Mouse (Mus musculus): Measurements from ENCODE around the gene Tnrc6c. TPM values are rescaled to one million over a fixed set of nuclear protein-coding genes. Genes with fewer than 3 reads are reported as not detected.

Tnrc6c gene
- polyA plus RNA-seq, 1 experiment from 2014 or later: 14.1 TPM

DNA sequence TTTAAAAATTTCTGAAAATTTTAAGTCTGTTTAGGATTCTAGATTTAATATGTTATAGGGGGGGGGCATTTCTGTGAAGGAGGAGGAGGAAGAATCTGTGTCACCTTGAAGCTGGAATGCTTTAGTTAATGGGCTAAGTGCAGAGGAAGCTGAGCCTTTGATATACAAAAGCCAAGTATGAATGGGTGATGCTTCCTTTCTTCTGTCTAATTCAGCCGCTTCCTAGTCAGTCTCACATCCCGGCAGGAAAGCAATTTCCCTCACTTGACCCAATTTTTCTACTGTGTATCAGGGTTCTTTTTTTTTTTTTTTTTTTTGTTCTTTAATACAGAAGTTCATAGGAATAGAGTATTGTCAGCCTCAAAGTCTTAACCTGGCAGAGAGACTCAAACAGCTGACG, 11.1 kb downstream of the Tnrc6c start:
- no peak overlapping the region for H3K4me3 ChIP-seq
- H3K36me3 ChIP-seq: no peaks in the 10 kb centered on the region
- H3K27me3 ChIP-seq (ENCODE audit: low read depth, poor library complexity, severe bottlenecking): no peaks in the 10 kb centered on the region
- no peak for DNase-seq (ENCODE audit: low spot score)
- no peak overlapping the region for H3K27ac ChIP-seq
- 77% methylated on average over 3 of the region's 3 CpGs for WGBS
- no peaks in the 10 kb centered on the region for H3K9me3 ChIP-seq (replicated peaks)
- peaks cover 17% of the 10 kb centered on the region for H3K4me1 ChIP-seq

DNA sequence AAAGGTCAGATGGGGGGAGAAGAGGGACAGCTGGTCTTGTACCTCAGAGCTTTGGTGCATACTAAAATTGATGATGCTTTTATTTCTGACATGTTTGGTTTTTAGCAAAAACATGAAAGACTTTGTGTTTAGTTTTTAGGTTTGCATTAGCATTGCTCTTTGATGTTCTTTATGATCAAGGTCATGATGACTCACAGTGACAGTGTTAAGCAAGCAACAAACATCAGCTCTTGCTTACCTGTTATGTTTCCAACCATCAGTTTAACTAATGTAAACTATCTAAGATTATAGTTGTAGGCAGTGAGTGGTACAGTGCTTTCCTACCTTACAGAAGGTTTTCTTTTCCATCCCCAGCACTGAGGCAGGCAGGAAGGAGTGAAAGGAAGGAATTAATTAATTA, 12.5 kb downstream of the Tnrc6c start:
- Histone ChIP-seq H3K4me1 (peaks cover 19% of the 10 kb centered on the region), H3K9me3 (replicated peaks) (no peaks in the 10 kb centered on the region), H3K27ac (no peak overlapping the region), H3K36me3 (no peaks in the 10 kb centered on the region), H3K27me3 (ENCODE audit: low read depth, poor library complexity, severe bottlenecking) (no peaks in the 10 kb centered on the region), H3K4me3 (no peak overlapping the region)
- no peak for DNase-seq (ENCODE audit: low spot score)

GRCm38 (mm10) chr11:117667152-117667551, 13.1 kb downstream of the Tnrc6c start:
- H3K4me1 ChIP-seq: peaks cover 24% of the 10 kb centered on the region
- H3K27me3 ChIP-seq (ENCODE audit: low read depth, poor library complexity, severe bottlenecking): no peaks in the 10 kb centered on the region
- H3K27ac ChIP-seq: no peak overlapping the region
- 91% methylated on average over 5 of the region's 5 CpGs for WGBS
- H3K36me3 ChIP-seq: no peaks in the 10 kb centered on the region
- DNase-seq (ENCODE audit: low spot score): no peak
- H3K4me3 ChIP-seq: no peak overlapping the region
- no peaks in the 10 kb centered on the region for H3K9me3 ChIP-seq (replicated peaks)

DNA sequence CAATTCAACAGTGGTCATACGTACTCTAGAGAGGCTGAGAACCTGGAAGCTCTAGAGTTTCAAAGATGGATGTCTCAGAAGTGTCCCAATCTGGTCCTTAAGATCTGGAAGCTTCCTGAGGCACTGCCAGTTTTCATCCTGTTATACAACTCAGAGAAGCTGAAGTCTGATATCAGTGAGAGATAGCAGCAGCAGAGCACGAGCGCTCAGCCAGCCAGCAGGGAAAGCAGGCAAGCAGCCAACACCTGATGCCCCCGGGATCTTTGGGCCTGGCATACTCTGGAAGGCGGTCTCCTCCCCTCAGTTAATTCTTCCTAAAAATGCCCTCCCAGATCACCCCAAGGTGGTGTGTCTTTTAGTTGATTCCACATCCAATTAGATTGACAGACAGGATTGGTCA, 13.7 kb downstream of the Tnrc6c start:
- no peak overlapping the region for H3K27ac ChIP-seq
- peaks cover 3% of the 10 kb centered on the region for H3K36me3 ChIP-seq
- 90% methylated on average over 5 of the region's 5 CpGs for WGBS
- H3K9me3 ChIP-seq (replicated peaks): no peaks in the 10 kb centered on the region
- H3K4me3 ChIP-seq: no peak overlapping the region
- H3K27me3 ChIP-seq (ENCODE audit: low read depth, poor library complexity, severe bottlenecking): no peaks in the 10 kb centered on the region
- DNase-seq (ENCODE audit: low spot score): no peak
- peaks cover 24% of the 10 kb centered on the region for H3K4me1 ChIP-seq

GRCm38 (mm10) chr11:117671626-117672025, 17.5 kb downstream of the Tnrc6c start:
- no peak overlapping the region for H3K4me3 ChIP-seq
- H3K4me1 ChIP-seq: peaks cover 17% of the 10 kb centered on the region
- no peak for DNase-seq (ENCODE audit: low spot score)
- WGBS: 93% methylated on average over 5 of the region's 5 CpGs
- H3K27me3 ChIP-seq (ENCODE audit: low read depth, poor library complexity, severe bottlenecking): no peaks in the 10 kb centered on the region
- no peaks in the 10 kb centered on the region for H3K9me3 ChIP-seq (replicated peaks)
- no peak overlapping the region for H3K27ac ChIP-seq
- H3K36me3 ChIP-seq: peaks cover 14% of the 10 kb centered on the region

- H3K4me1 ChIP-seq: peaks cover 7% of the 10 kb centered on the region; the same call in 1 of the 2 replicates
- H3K9me3 ChIP-seq (replicated peaks): no peaks in the 10 kb centered on the region
- 97% methylated on average over 1 of the region's 1 CpGs for WGBS
- H3K4me3 ChIP-seq: no peak overlapping the region
- H3K27ac ChIP-seq: no peak overlapping the region
- no peaks in the 10 kb centered on the region for H3K27me3 ChIP-seq (ENCODE audit: low read depth, poor library complexity, severe bottlenecking)
- H3K36me3 ChIP-seq: peaks cover 14% of the 10 kb centered on the region
- DNase-seq (ENCODE audit: low spot score): no peak
Observed at GRCm38 (mm10) chr11:117674531-117674930, 20.4 kb downstream of the Tnrc6c start.

DNA sequence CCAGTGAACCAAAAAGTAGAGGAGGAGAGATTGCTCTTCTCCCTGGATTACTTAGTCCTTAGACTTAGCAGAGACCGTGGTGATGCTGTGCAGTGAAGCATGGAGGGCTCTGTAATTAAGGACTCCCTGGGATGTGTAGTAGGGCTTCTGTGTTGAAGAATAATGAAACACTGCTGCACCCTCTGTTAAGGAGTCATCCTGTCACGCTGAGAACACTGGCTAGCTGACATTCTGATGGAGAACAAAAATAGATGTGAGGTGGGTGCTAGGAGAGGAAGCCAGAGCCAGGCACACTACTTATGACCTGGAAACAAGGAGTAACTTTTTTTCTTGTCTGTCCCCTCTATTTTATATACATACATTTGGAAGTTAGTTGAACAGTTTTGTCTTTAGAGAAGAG, 22.6 kb downstream of the Tnrc6c start:
- Histone ChIP-seq H3K4me1 (peaks cover 9% of the 10 kb centered on the region; the same call in 1 of the 2 replicates), H3K27me3 (ENCODE audit: low read depth, poor library complexity, severe bottlenecking) (no peaks in the 10 kb centered on the region), H3K9me3 (replicated peaks) (no peaks in the 10 kb centered on the region), H3K36me3 (peaks cover 14% of the 10 kb centered on the region), H3K4me3 (no peak overlapping the region), H3K27ac (no peak overlapping the region)
- no peak for DNase-seq (ENCODE audit: low spot score)
- 57% methylated on average over 2 of the region's 2 CpGs for WGBS

DNA sequence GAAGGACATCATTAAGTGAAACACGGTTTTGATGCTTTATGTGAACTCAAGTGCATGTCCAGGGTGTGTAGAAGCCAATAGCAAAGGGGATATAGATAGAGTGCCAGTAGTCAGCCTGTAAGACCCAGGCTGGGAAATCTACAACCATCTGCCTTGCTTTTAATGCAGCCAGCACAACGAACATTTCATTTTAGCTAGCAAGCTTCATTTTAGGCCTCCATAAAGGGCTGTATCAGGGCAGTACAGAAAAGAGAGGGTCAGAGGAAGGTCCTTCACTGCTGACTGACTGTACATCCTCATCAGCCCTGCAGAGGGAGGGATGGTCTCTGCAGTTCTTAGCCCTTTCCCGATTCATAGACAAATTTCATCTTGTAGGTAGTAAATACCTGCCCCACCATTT, 23.0 kb downstream of the Tnrc6c start:
- H3K4me3 ChIP-seq: no peak overlapping the region
- peaks cover 14% of the 10 kb centered on the region for H3K36me3 ChIP-seq
- no peaks in the 10 kb centered on the region for H3K9me3 ChIP-seq (replicated peaks)
- no peaks in the 10 kb centered on the region for H3K27me3 ChIP-seq (ENCODE audit: low read depth, poor library complexity, severe bottlenecking)
- no peak for DNase-seq (ENCODE audit: low spot score)
- H3K4me1 ChIP-seq: 0 out of 2 replicates have a peak, but pooled peaks cover 5% of the 10 kb centered on the region
- 83% methylated on average over 3 of the region's 3 CpGs for WGBS
- H3K27ac ChIP-seq: no peak overlapping the region

- H3K27me3 ChIP-seq (ENCODE audit: low read depth, poor library complexity, severe bottlenecking): no peaks in the 10 kb centered on the region
- H3K36me3 ChIP-seq: peaks cover 12% of the 10 kb centered on the region
- no peak for DNase-seq (ENCODE audit: low spot score)
- H3K4me1 ChIP-seq: 0 out of 2 replicates have a peak, but pooled peaks cover 5% of the 10 kb centered on the region
- WGBS: 87% methylated on average over 3 of the region's 3 CpGs
- no peaks in the 10 kb centered on the region for H3K9me3 ChIP-seq (replicated peaks)
- no peak overlapping the region for H3K27ac ChIP-seq
- H3K4me3 ChIP-seq: no peak overlapping the region
Observed at GRCm38 (mm10) chr11:117677594-117677993, 23.5 kb downstream of the Tnrc6c start.

DNA sequence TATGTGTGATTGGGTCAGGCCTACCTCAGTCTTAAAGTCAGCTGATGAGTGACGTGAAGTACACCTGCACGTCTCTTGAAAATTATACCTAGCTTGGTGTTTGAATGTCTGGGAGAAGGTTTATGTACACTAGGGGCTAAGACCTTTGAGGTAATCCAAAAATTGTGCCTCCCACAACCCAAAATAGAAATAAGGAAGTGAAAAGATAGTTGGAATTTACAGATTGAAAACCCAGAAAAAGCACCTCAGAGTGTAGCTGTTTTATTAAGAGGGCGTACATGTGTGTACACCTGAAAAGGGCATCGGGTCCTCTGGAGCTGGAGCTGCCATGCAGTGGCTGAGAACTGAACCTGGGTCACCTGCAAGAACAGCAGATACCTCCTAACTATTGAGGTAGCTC, 24.1 kb downstream of the Tnrc6c start:
- Histone ChIP-seq H3K27ac (no peak overlapping the region), H3K4me1 (0 out of 2 replicates have a peak, but pooled peaks cover 5% of the 10 kb centered on the region), H3K36me3 (peaks cover 9% of the 10 kb centered on the region), H3K9me3 (replicated peaks) (no peaks in the 10 kb centered on the region), H3K4me3 (no peak overlapping the region), H3K27me3 (ENCODE audit: low read depth, poor library complexity, severe bottlenecking) (no peaks in the 10 kb centered on the region)
- WGBS: 92% methylated on average over 4 of the region's 4 CpGs
- no peak for DNase-seq (ENCODE audit: low spot score)

GRCm38 (mm10) chr11:117678740-117679139, 24.7 kb downstream of the Tnrc6c start:
- Histone ChIP-seq H3K4me1 (0 out of 2 replicates have a peak, but pooled peaks cover 5% of the 10 kb centered on the region), H3K27ac (no peak overlapping the region), H3K36me3 (peaks cover 5% of the 10 kb centered on the region), H3K27me3 (ENCODE audit: low read depth, poor library complexity, severe bottlenecking) (no peaks in the 10 kb centered on the region), H3K4me3 (no peak overlapping the region), H3K9me3 (replicated peaks) (no peaks in the 10 kb centered on the region)
- 62% methylated on average over 2 of the region's 2 CpGs for WGBS
- no peak for DNase-seq (ENCODE audit: low spot score)

- no peaks in the 10 kb centered on the region for H3K36me3 ChIP-seq
- H3K27ac ChIP-seq: no peak overlapping the region
- H3K27me3 ChIP-seq (ENCODE audit: low read depth, poor library complexity, severe bottlenecking): no peaks in the 10 kb centered on the region
- peaks cover 25% of the 10 kb centered on the region; the same call in 1 of the 2 replicates for H3K4me1 ChIP-seq
- WGBS: 64% methylated on average over 5 of the region's 5 CpGs
- DNase-seq (ENCODE audit: low spot score): no peak
- H3K9me3 ChIP-seq (replicated peaks): no peaks in the 10 kb centered on the region
- H3K4me3 ChIP-seq: no peak overlapping the region
Observed at GRCm38 (mm10) chr11:117684640-117685039, 30.6 kb downstream of the Tnrc6c start.

- 69% methylated on average over 3 of the region's 3 CpGs for WGBS
- Histone ChIP-seq H3K9me3 (replicated peaks) (no peaks in the 10 kb centered on the region), H3K4me1 (peaks cover 25% of the 10 kb centered on the region; the same call in 1 of the 2 replicates), H3K27me3 (ENCODE audit: low read depth, poor library complexity, severe bottlenecking) (no peaks in the 10 kb centered on the region), H3K4me3 (no peak overlapping the region), H3K36me3 (no peaks in the 10 kb centered on the region), H3K27ac (no peak overlapping the region)
- DNase-seq (ENCODE audit: low spot score): no peak
Observed at GRCm38 (mm10) chr11:117685461-117685860, 31.4 kb downstream of the Tnrc6c start.

- H3K4me1 ChIP-seq: peaks cover 25% of the 10 kb centered on the region; the same call in 1 of the 2 replicates
- no peak overlapping the region for H3K27ac ChIP-seq
- 64% methylated on average over 8 of the region's 8 CpGs for WGBS
- H3K27me3 ChIP-seq (ENCODE audit: low read depth, poor library complexity, severe bottlenecking): no peaks in the 10 kb centered on the region
- H3K36me3 ChIP-seq: no peaks in the 10 kb centered on the region
- H3K9me3 ChIP-seq (replicated peaks): no peaks in the 10 kb centered on the region
- no peak overlapping the region for H3K4me3 ChIP-seq
- no peak for DNase-seq (ENCODE audit: low spot score)
Observed at GRCm38 (mm10) chr11:117686021-117686420, 31.9 kb downstream of the Tnrc6c start.

All from limb, embryonic 10.5 days (tissue).